Mouse (Mus musculus) urinary bladder, postnatal 14 days (tissue): Measurements from ENCODE around the gene Uprt.

Experiments used
- DNase-seq: peaks from one replicate; pipeline ENCODE4 v3.0.0; 2021; ENCODE audit warnings: low spot score

Uprt gene

GRCm38 (mm10) chrX:104482572-104483443 lies at the start of gene Uprt:
Gene Uprt, plus strand, starts transcription at chrX:104482818.
- DNase-seq, result peak; percentile 84

DNA sequence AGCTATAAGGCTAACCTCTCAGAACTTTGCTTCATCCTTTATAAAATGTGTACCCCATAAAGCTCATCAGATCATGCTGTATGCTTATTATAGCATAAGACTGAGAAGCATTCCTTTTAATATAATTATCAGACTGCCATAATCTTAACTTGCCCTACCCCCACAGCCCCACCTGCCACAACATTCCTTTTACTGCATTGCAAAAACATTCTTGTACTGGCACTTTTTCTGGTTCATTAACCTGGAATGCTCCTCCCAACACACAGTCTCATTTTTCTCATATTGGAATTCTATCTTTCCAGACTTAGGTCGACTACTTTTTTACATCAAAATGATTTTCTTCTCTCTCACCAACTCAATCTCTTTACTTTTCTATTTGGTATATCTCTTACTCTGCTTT lies 49.2 kb upstream of the Uprt start:
- no peak for DNase-seq

DNA sequence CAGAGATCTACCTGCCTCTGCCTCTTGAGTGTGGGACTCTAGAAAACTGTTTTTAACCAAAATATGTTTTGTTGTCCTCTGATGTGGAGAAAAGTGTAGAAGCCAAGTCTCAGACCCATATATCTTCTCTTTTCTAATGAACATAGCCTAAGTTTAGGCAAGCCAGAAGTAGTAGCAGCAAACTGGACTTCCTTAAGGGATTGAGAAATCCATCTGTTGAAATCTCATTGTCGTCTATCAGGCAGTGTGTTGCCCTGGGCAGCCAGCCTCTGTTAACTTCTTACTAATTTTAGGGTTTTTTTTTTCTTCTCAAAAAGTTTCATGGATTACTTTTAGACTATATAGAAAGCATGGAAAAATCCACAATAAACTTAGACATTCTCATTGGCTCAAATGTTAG lies 30.2 kb upstream of the Uprt start:
- DNase-seq, result no peak

DNA sequence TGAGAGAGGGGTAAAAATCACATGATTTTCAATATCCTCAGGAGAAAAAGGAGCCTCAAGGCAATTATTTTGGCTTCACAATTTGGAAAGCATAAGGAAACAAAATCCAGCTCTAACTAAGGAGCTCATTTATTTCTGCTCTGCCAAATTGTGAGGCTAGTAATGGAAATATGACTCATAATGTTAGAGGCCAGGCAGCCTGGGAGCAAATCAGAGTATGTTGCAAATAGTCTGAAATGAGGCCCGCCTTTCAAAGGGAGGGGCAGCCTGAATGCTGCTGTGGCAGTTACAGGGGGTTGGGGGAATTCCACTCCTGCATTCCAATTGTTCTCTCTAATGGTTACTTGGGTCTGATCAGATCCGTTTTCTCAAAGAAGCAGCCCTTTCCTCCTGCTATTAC lies 20.9 kb upstream of the Uprt start:
- peak; percentile 24 for DNase-seq

GRCm38 (mm10) chrX:104464376-104464775 lies 18.2 kb upstream of the Uprt start:
- DNase-seq, result no peak

- no peak for DNase-seq
Measured at GRCm38 (mm10) chrX:104478041-104478440, 4.6 kb upstream of the Uprt start.

DNA sequence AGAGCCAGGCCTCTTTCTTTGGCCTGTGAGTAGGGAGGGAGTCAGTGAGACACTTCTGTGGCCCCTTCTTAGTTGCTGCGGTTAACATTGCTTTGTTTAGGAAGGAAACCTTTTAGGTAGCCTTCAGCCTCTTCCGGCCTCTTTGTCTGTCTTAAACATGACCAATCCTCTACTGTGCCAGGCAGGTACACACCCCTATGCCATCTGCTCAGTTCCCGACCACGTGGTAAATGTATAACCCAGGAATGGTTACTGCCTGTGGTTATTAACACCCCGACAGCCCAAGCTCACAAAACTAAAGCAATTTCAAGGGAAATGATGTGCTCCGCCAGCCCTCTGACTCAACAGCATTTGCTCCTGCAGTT lies 808 bp downstream of the Uprt start:
- peak; percentile 3 for DNase-seq

- DNase-seq, result no peak
Measured at GRCm38 (mm10) chrX:104485596-104485995, 3.0 kb downstream of the Uprt start.

DNA sequence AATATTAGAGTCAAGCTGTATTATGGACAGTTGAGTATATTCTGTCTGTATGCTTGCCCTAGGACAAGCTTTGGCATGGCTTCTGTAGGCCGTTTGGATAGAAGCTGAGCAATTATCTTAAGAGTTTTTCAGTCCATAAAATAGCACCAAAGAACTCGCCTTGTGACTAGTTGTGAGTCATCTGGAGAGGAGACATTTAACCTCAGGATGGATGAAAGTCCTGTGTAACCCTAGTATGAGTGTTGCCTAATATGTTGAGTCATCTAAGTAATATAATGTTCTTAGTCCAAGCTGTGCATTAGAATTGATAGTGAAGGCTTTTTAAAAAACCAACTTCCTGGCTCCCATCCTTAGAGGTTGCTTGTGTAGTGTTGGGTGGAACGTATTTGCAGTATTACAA lies 5.4 kb downstream of the Uprt start:
- DNase-seq, result no peak

GRCm38 (mm10) chrX:104488870-104489467 lies 6.4 kb downstream of the Uprt start:
- no peak for DNase-seq

DNA sequence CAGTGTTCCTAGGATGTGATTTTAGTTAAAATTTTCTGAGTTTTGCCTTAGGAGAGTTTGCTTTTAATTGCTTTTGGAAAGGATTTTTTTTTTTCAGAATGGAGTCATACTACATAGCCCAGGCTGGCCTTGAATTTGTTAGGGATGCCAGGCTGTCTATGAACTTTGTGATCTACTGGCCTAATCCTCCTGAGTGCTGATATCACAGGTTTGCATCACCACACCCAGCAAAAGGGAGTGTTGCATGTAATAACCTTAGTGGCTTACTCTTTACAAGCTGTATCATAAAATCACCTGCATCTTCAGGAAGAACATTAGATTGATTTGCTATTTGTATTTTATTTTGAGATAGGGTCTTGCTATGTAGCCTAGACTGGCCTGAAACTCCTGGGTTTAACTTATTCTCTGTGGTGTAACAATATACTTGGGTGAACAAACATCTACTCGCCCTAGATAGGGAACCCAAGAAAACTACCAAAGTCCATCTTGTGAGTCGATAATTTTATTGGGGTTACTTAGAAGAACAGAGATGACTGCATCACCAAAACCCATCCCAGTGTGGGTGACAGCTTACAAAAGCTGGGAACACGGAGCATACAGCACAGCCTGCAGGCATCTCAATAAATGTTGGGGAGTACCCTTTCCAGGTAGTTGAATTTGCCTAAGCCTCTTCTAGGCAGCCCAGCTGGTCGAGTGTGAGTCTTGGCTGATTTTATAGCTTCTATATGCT lies 7.2 kb downstream of the Uprt start:
- no peak for DNase-seq

GRCm38 (mm10) chrX:104501765-104502164 lies 19.1 kb downstream of the Uprt start:
- no peak for DNase-seq

GRCm38 (mm10) chrX:104542635-104543034 lies 60.0 kb downstream of the Uprt start:
- no peak for DNase-seq

DNA sequence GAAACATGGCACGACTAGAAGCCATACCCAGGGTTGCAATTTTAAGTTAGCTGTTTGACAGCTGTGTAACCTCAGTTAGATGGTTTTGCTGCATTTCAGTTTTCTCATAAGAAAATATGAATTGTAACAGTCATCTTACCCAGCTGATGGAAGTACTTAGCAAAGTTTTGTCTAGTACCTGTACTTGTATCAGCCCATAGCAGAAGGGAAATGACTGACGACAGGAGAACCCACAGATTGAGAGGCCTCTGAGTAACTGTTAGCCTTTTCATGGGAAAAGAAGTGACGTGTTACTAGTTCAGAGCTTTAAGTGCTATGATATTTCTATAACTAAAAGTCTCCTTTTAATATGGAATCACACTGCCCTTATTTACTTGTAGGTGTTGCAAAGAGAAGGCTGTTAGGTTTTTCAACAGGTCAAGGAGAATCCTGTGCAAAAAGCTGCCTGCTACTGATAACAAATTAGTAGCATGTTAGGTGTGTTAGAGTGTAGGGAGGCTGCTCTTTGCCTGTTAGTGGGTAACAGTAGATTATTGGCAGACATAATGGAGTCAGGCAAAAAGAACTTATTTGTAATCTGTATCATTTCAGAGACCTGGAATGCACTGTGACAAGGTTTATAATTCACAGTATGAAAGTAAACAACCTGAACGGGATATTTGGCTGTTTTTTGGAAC lies 61.4 kb downstream of the Uprt start:
- no peak for DNase-seq

- no peak for DNase-seq
Measured at GRCm38 (mm10) chrX:104545283-104545682, 62.7 kb downstream of the Uprt start.
